Comparison of ENCODE assay signal across 24 mouse cellular contexts in the genomic region with DNA sequence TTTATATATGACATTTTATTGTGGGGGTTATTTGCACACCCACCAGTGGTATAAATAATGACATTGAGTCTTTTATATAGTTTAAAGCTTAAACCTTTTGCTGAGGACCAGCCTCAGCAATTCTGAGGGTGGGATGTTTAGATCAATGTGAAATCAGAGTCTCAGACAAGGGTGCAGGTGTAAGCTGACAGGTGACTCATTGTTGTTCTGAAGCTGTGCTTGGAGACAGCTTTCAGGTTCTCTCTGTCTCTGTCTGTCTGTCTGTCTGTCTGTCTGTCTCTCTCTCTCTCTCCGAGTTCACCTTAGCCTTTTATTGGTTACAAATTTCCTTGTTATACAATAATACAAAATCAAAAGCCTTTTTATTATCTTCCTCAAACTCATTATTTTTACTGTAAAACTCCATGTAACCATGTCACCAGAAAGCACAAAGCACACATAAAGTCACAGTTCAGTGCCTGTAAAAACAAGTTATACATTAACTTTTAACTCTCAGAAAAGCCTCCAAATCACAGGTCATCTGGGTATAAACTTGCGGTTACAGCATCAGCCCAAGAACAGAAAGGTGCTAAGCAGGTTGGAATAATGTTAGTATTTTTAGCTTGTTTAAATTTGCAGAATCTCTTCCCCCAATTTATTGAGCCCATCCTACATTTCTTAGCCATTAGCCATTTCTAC. TPM values are rescaled to one million over a fixed set of nuclear protein-coding genes. Genes with fewer than 3 reads are reported as not detected.
DNase-seq lines count a peak whose midpoint lies in the region; ATAC-seq and TF ChIP-seq lines count a peak whose summit lies in the region.
"Had no signal": no experiment of that assay in that cellular context is flagged by ENCODE, and none has a peak within 500 bp of the region (broad histone marks: within the 10 kb centered on the region; RNA-seq: fewer than 3 reads in every experiment).

No protein-coding gene starts in this region.

- peak; percentile 13 for DNase-seq in kidney, adult 11 months
- DNase-seq in kidney, postnatal 10 days: no peak
- peak; percentile 36 for DNase-seq in large intestine, adult 2 months (ENCODE audit: low read depth, low spot score)
- DNase-seq in lung, postnatal 10 days: no peak
- DNase-seq: adrenal gland, postnatal 10 days; B cell, adult 2 months; cerebellum, adult 11 months; cerebellum, adult 8-10 months; cerebellum, postnatal 14 days; embryo, embryonic 11 days; gastrocnemius, postnatal 36 days; heart, adult 11 months; heart, postnatal 36 days had no signal

- 80% methylated on average over 2 of the region's 2 CpGs for WGBS in kidney, embryonic 14.5 days
- 72% methylated on average over 2 of the region's 2 CpGs for WGBS in kidney, embryonic 15.5 days
- 37% methylated on average over 2 of the region's 2 CpGs for WGBS in intestine, postnatal 0 days
- 40% methylated on average over 2 of the region's 2 CpGs for WGBS in large intestine, adult 2 months

- no peaks in the 10 kb centered on the region for H3K4me1 ChIP-seq in kidney, embryonic 14.5 days (ENCODE audit: control insufficient read depth, insufficient read depth, low read length)
- H3K4me1 ChIP-seq in kidney, embryonic 15.5 days: 0 out of 2 replicates have a peak, but pooled peaks cover 2% of the 10 kb centered on the region
- H3K4me1 ChIP-seq in intestine, postnatal 0 days (replicated peaks; ENCODE audit: control insufficient read depth, insufficient read depth, low read length): no peaks in the 10 kb centered on the region
- H3K4me1 ChIP-seq: embryonic facial prominence, embryonic 15.5 days; forebrain, embryonic 10.5 days; heart, embryonic 13.5 days had no signal

- no peak overlapping the region for H3K4me2 ChIP-seq in kidney, embryonic 14.5 days (replicated peaks; ENCODE audit: low read depth, low read length)
- H3K4me2 ChIP-seq in kidney, embryonic 15.5 days: no peak overlapping the region
- H3K4me2 ChIP-seq in intestine, postnatal 0 days (replicated peaks; ENCODE audit: low read depth): peak overlapping the region; percentile 28
- H3K4me2 ChIP-seq: embryonic facial prominence, embryonic 15.5 days; heart, embryonic 13.5 days had no signal

- H3K36me3 ChIP-seq in kidney, embryonic 14.5 days (ENCODE audit: control insufficient read depth, insufficient read depth, low read length): no peaks in the 10 kb centered on the region
- no peaks in the 10 kb centered on the region for H3K36me3 ChIP-seq in kidney, embryonic 15.5 days
- no peaks in the 10 kb centered on the region for H3K36me3 ChIP-seq in intestine, postnatal 0 days (ENCODE audit: control insufficient read depth, insufficient read depth)
- H3K36me3 ChIP-seq: embryonic facial prominence, embryonic 15.5 days; forebrain, embryonic 10.5 days; G1E; heart, embryonic 13.5 days had no signal

- TF ChIP-seq CTCF in intestine, postnatal 0 days (IDR thresholded peaks at IDR 0.05; ENCODE audit: low read depth): no peak

- H3K4me3 ChIP-seq in kidney, embryonic 14.5 days (ENCODE audit: low read length): no peak overlapping the region
- no peak overlapping the region for H3K4me3 ChIP-seq in kidney, embryonic 15.5 days (replicated peaks)
- no peak overlapping the region for H3K4me3 ChIP-seq in intestine, postnatal 0 days (ENCODE audit: low read depth, low read length)
- H3K4me3 ChIP-seq: embryonic facial prominence, embryonic 15.5 days; erythroblast, embryonic 14.5 days; forebrain, embryonic 10.5 days; heart, embryonic 13.5 days had no signal

- no peaks in the 10 kb centered on the region for H3K27me3 ChIP-seq in kidney, embryonic 14.5 days (ENCODE audit: control insufficient read depth, insufficient read depth, low read length)
- no peaks in the 10 kb centered on the region for H3K27me3 ChIP-seq in kidney, embryonic 15.5 days
- no peaks in the 10 kb centered on the region for H3K27me3 ChIP-seq in intestine, postnatal 0 days (replicated peaks; ENCODE audit: control insufficient read depth, insufficient read depth, low read length)
- H3K27me3 ChIP-seq: embryonic facial prominence, embryonic 15.5 days; heart, embryonic 13.5 days had no signal

- no peak overlapping the region for H3K27ac ChIP-seq in kidney, embryonic 14.5 days (ENCODE audit: low read depth, low read length)
- H3K27ac ChIP-seq in kidney, embryonic 15.5 days: peak overlapping the region; percentile 58; the same call in 1 of the 2 replicates
- no peak overlapping the region for H3K27ac ChIP-seq in intestine, postnatal 0 days (ENCODE audit: low read depth, low read length)
- H3K27ac ChIP-seq: embryonic facial prominence, embryonic 15.5 days; forebrain, embryonic 10.5 days; heart, embryonic 13.5 days had no signal

- H3K9me3 ChIP-seq in kidney, embryonic 14.5 days (ENCODE audit: control insufficient read depth, low read length): no peaks in the 10 kb centered on the region
- no peaks in the 10 kb centered on the region for H3K9me3 ChIP-seq in kidney, embryonic 15.5 days (replicated peaks)
- no peaks in the 10 kb centered on the region for H3K9me3 ChIP-seq in intestine, postnatal 0 days (ENCODE audit: control insufficient read depth)
- H3K9me3 ChIP-seq: embryonic facial prominence, embryonic 15.5 days; forebrain, embryonic 10.5 days; G1E; heart, embryonic 13.5 days had no signal

- no peak for ATAC-seq in kidney, embryonic 14.5 days (ENCODE audit: low FRiP score, low TSS enrichment)
- no peak for ATAC-seq in kidney, embryonic 15.5 days (replicated peaks; ENCODE audit: low FRiP score)
- peak; percentile 88 for ATAC-seq in intestine, postnatal 0 days
- ATAC-seq: CD4-positive, CD25-positive, alpha-beta regulatory T cell, adult 4 months; forebrain, embryonic 14.5 days had no signal

- no peak overlapping the region for H3K9ac ChIP-seq in kidney, embryonic 14.5 days (ENCODE audit: low read depth, low read length)
- H3K9ac ChIP-seq in kidney, embryonic 15.5 days: no peak overlapping the region
- no peak overlapping the region for H3K9ac ChIP-seq in intestine, postnatal 0 days (ENCODE audit: low read depth, low read length)
- H3K9ac ChIP-seq: embryonic facial prominence, embryonic 15.5 days; heart, embryonic 13.5 days had no signal

RNA-seq across cellular contexts. Expression of gene Fam184b, which starts 11.8 kb away (rescaled TPM):
- 0.73 and 1.9 TPM in 2 replicates for polyA plus RNA-seq in kidney, embryonic 14.5 days (2014; fragmentation: Nextera tagmentation; extraction: Ambion mirVana)
- 1.6 TPM in 2 replicates for polyA plus RNA-seq in kidney, embryonic 15.5 days (2015; fragmentation: Nextera tagmentation; extraction: Ambion mirVana)
- polyA plus RNA-seq in intestine, postnatal 0 days (2015; fragmentation: Nextera tagmentation; extraction: Ambion mirVana): 1.4 and 1.5 TPM in 2 replicates
- 0.02 and 0.10 TPM in 2 replicates for polyA plus RNA-seq in large intestine, adult 2 months (2012; rRNA removed)
- polyA plus RNA-seq: erythroblast, embryonic 14.5 days; G1E; heart, postnatal 0 days had no signal

RNA-seq across cellular contexts. Expression of gene Ncapg, which starts 18.6 kb away (rescaled TPM):
- 54.3 and 71.0 TPM in 2 replicates for polyA plus RNA-seq in kidney, embryonic 14.5 days (2014; fragmentation: Nextera tagmentation; extraction: Ambion mirVana)
- 55.5 and 60.4 TPM in 2 replicates for polyA plus RNA-seq in kidney, embryonic 15.5 days (2015; fragmentation: Nextera tagmentation; extraction: Ambion mirVana)
- polyA plus RNA-seq in intestine, postnatal 0 days (2015; fragmentation: Nextera tagmentation; extraction: Ambion mirVana): 9.3 and 10.4 TPM in 2 replicates
- polyA plus RNA-seq in large intestine, adult 2 months (2012; rRNA removed): 1.7 and 2.5 TPM in 2 replicates

Comparison
In these comparisons a context has a peak if more than half of its experiments do, and no peak if none do; other contexts are left out.
1. DNase-seq: peak in kidney, adult 11 months (single experiment) and large intestine, adult 2 months (single experiment); none in kidney, postnatal 10 days (single experiment) and lung, postnatal 10 days (single experiment).